Mouse (Mus musculus): ENCODE measurements at regions not wholly inside any gene's neighbourhood (a gene's known extent, or its start where the extent isn't known, plus 50 kb on each side); places are given as distances from the start of the nearest gene placed in this dataset.

DNA sequence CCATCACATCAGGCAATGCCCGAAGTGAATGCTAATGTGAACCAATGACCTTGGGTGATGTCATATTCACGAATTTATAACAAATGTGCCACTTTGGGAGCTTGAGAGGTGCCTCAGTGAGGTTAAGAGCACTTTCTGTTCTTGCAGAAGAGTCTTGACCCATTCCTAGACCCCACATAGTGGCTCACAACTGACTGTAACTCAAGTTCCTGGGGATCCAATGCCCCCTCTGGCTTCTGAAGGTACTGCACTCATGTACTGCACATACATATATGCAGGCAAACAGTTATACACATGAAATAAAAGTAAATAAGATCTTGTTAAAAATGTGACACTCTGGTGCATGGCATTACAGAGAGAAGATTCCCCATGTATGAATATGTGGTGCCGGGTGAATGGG, 443.8 kb upstream of the Gulo start:
- 83% methylated on average over 3 of the region's 3 CpGs for WGBS
- no peaks in the 10 kb centered on the region for H3K9me3 ChIP-seq (ENCODE audit: control insufficient read depth)
- no peak overlapping the region for H3K27ac ChIP-seq (ENCODE audit: low read depth, low read length)
- H3K4me3 ChIP-seq (ENCODE audit: low read depth, low read length): no peak overlapping the region
- no peak for ATAC-seq
- H3K4me2 ChIP-seq (replicated peaks; ENCODE audit: low read depth): no peak overlapping the region
- no peak for TF ChIP-seq CTCF (IDR thresholded peaks at IDR 0.05; ENCODE audit: low read depth)
- no peaks in the 10 kb centered on the region for H3K36me3 ChIP-seq (ENCODE audit: control insufficient read depth, insufficient read depth)
- H3K9ac ChIP-seq (ENCODE audit: low read depth, low read length): no peak overlapping the region
- H3K27me3 ChIP-seq (replicated peaks; ENCODE audit: control insufficient read depth, insufficient read depth, low read length): no peaks in the 10 kb centered on the region
- H3K4me1 ChIP-seq (replicated peaks; ENCODE audit: control insufficient read depth, insufficient read depth, low read length): no peaks in the 10 kb centered on the region

DNA sequence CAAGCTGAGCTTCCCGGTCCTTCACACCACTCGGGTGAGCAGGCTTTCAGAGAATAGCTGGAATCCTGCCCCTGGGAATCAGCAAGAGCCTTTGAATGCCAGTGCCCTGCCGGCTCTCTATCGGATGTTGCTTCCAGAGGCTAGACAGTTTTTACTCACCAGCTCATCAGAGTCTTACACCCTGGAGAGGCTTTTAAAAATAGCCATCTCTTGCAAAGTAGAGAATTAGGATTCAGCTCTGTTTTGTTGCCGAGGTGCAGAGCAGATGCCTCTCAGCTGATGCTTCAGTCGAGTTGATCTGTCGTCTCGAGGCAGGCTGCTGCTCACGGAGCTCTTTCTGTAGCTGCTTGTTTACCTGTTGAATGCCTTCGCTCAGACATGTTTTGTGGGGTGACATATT, 441.3 kb upstream of the Gulo start:
- ATAC-seq: no peak
- no peaks in the 10 kb centered on the region for H3K9me3 ChIP-seq (ENCODE audit: control insufficient read depth)
- no peaks in the 10 kb centered on the region for H3K4me1 ChIP-seq (replicated peaks; ENCODE audit: control insufficient read depth, insufficient read depth, low read length)
- no peaks in the 10 kb centered on the region for H3K27me3 ChIP-seq (replicated peaks; ENCODE audit: control insufficient read depth, insufficient read depth, low read length)
- H3K4me3 ChIP-seq (ENCODE audit: low read depth, low read length): no peak overlapping the region
- H3K9ac ChIP-seq (ENCODE audit: low read depth, low read length): no peak overlapping the region
- no peak for TF ChIP-seq CTCF (IDR thresholded peaks at IDR 0.05; ENCODE audit: low read depth)
- no peaks in the 10 kb centered on the region for H3K36me3 ChIP-seq (ENCODE audit: control insufficient read depth, insufficient read depth)
- H3K4me2 ChIP-seq (replicated peaks; ENCODE audit: low read depth): no peak overlapping the region
- WGBS: 60% methylated on average over 10 of the region's 10 CpGs
- no peak overlapping the region for H3K27ac ChIP-seq (ENCODE audit: low read depth, low read length)

DNA sequence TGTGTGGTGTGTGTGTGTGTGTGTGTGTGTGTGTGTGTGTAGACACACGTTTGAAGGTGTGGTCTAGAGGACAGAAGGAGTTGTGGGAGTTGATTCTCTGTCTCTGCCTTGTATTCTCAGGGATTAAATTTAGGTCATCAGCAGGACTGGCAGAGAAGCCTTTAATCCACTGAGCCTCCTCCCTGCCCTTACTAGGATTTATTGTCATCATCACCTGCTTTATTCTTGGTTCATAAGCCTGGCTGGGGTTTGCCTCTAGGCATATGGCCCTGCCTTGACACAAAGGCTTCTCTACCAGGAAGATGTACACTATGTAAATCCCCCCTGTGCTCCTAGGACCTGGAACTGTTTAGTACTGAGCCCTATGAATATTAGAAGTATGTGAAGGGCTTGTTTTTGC, 433.6 kb upstream of the Gulo start:
- H3K9me3 ChIP-seq (ENCODE audit: control insufficient read depth): no peaks in the 10 kb centered on the region
- no peak for ATAC-seq
- no peak overlapping the region for H3K4me2 ChIP-seq (replicated peaks; ENCODE audit: low read depth)
- TF ChIP-seq CTCF (IDR thresholded peaks at IDR 0.05; ENCODE audit: low read depth): no peak
- H3K4me1 ChIP-seq (replicated peaks; ENCODE audit: control insufficient read depth, insufficient read depth, low read length): no peaks in the 10 kb centered on the region
- no peak overlapping the region for H3K4me3 ChIP-seq (ENCODE audit: low read depth, low read length)
- no peaks in the 10 kb centered on the region for H3K27me3 ChIP-seq (replicated peaks; ENCODE audit: control insufficient read depth, insufficient read depth, low read length)
- no peak overlapping the region for H3K9ac ChIP-seq (ENCODE audit: low read depth, low read length)
- no peaks in the 10 kb centered on the region for H3K36me3 ChIP-seq (ENCODE audit: control insufficient read depth, insufficient read depth)
- no peak overlapping the region for H3K27ac ChIP-seq (ENCODE audit: low read depth, low read length)
- WGBS: 12% methylated on average over 1 of the region's 1 CpGs

DNA sequence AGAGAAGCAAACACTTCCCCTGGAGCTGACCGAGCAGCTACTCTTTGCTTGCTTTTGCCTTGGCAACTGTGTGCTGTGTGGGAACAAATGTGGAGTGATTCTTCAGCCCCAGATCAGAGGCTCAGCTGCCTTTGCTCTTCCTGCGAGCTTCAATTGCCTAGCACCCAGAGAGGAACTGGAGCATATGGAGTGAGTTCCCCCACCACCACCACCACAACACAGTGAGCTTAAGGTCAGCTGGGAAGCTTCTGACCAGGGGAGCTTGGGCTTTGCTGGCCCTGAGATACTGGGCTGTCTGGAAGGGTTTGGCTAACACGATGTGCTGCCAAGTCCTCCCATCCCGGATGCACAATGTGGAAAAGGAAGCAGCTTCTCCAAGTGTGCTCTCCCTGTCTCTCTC, 432.8 kb upstream of the Gulo start:
- Histone ChIP-seq H3K4me2 (replicated peaks; ENCODE audit: low read depth) (no peak overlapping the region), H3K9ac (ENCODE audit: low read depth, low read length) (no peak overlapping the region), H3K36me3 (ENCODE audit: control insufficient read depth, insufficient read depth) (no peaks in the 10 kb centered on the region), H3K9me3 (ENCODE audit: control insufficient read depth) (no peaks in the 10 kb centered on the region), H3K4me1 (replicated peaks; ENCODE audit: control insufficient read depth, insufficient read depth, low read length) (no peaks in the 10 kb centered on the region), H3K27me3 (replicated peaks; ENCODE audit: control insufficient read depth, insufficient read depth, low read length) (no peaks in the 10 kb centered on the region), H3K4me3 (ENCODE audit: low read depth, low read length) (no peak overlapping the region), H3K27ac (ENCODE audit: low read depth, low read length) (no peak overlapping the region)
- ATAC-seq: no peak
- TF ChIP-seq CTCF (IDR thresholded peaks at IDR 0.05; ENCODE audit: low read depth): no peak
- WGBS: 43% methylated on average over 4 of the region's 4 CpGs

DNA sequence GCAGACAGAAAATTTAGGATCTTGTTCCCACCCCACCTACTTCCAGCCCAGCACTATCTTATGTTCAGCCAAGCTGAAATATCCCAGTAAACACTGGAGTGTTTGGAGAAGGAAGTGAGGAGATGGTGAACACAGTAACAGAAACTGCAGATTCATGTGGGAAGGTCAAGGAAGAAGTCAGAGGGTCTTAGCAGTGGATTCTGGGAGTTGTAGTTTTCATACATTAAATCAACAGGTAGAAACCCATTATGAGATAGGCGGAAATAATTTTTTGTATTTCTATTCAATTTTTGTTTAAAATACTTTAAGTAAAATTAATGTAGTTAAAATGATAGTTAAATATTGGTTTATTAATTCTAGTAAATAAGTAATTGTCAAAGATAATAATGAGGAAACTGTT, 429.6 kb upstream of the Gulo start:
- no peak for ATAC-seq
- Histone ChIP-seq H3K9ac (ENCODE audit: low read depth, low read length) (no peak overlapping the region), H3K4me2 (replicated peaks; ENCODE audit: low read depth) (no peak overlapping the region), H3K36me3 (ENCODE audit: control insufficient read depth, insufficient read depth) (no peaks in the 10 kb centered on the region), H3K4me1 (replicated peaks; ENCODE audit: control insufficient read depth, insufficient read depth, low read length) (no peaks in the 10 kb centered on the region), H3K9me3 (ENCODE audit: control insufficient read depth) (no peaks in the 10 kb centered on the region), H3K27ac (ENCODE audit: low read depth, low read length) (no peak overlapping the region), H3K27me3 (replicated peaks; ENCODE audit: control insufficient read depth, insufficient read depth, low read length) (no peaks in the 10 kb centered on the region), H3K4me3 (ENCODE audit: low read depth, low read length) (no peak overlapping the region)
- TF ChIP-seq CTCF (IDR thresholded peaks at IDR 0.05; ENCODE audit: low read depth): no peak
- 89% methylated on average over 1 of the region's 1 CpGs for WGBS

DNA sequence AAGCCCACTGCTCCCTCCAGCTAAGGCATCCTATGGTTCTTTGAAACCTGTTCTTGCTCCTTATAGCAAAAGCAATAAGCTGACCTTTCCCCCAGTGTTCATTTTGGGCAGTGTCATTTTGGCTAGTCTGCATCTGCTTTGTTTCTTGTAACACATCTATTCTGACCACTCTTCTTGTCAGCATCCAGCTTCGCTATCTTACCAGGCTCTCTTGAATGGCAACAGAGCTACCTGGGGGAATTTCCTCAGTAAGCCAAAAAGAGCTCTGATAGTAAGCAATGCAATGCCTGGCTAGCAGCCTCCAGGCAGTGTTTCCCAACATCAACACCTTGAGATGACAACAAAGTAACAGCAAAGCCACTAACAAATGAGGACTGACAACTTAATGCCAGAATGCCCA, 429.0 kb upstream of the Gulo start:
- Histone ChIP-seq H3K4me3 (ENCODE audit: low read depth, low read length) (no peak overlapping the region), H3K9me3 (ENCODE audit: control insufficient read depth) (no peaks in the 10 kb centered on the region), H3K4me1 (replicated peaks; ENCODE audit: control insufficient read depth, insufficient read depth, low read length) (no peaks in the 10 kb centered on the region), H3K36me3 (ENCODE audit: control insufficient read depth, insufficient read depth) (no peaks in the 10 kb centered on the region), H3K4me2 (replicated peaks; ENCODE audit: low read depth) (no peak overlapping the region), H3K27me3 (replicated peaks; ENCODE audit: control insufficient read depth, insufficient read depth, low read length) (no peaks in the 10 kb centered on the region), H3K9ac (ENCODE audit: low read depth, low read length) (no peak overlapping the region), H3K27ac (ENCODE audit: low read depth, low read length) (no peak overlapping the region)
- 83% methylated on average over 1 of the region's 1 CpGs for WGBS
- no peak for ATAC-seq
- no peak for TF ChIP-seq CTCF (IDR thresholded peaks at IDR 0.05; ENCODE audit: low read depth)

DNA sequence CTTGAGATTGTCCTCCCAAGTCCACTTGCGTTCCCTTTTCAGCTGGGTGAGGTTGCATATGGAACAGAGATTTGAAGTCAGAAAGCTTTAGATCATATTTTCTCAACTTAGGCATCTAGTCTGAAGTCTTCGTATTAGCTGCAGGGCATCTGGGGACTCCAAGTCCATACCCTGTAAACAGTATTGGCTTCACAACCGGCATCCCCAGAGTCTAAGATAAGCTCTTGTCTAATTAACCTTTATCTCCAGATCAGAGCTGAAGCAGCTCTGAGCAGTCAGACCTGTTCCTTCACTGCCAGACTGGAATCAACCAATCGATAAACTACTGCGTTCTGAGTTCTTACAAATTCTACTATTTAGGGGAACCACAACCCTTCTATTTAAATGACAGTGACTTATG, 422.6 kb upstream of the Gulo start:
- no peak overlapping the region for H3K4me3 ChIP-seq (ENCODE audit: low read depth, low read length)
- H3K27me3 ChIP-seq (replicated peaks; ENCODE audit: control insufficient read depth, insufficient read depth, low read length): no peaks in the 10 kb centered on the region
- H3K4me1 ChIP-seq (replicated peaks; ENCODE audit: control insufficient read depth, insufficient read depth, low read length): no peaks in the 10 kb centered on the region
- no peak overlapping the region for H3K9ac ChIP-seq (ENCODE audit: low read depth, low read length)
- no peaks in the 10 kb centered on the region for H3K36me3 ChIP-seq (ENCODE audit: control insufficient read depth, insufficient read depth)
- 57% methylated on average over 5 of the region's 5 CpGs for WGBS
- no peaks in the 10 kb centered on the region for H3K9me3 ChIP-seq (ENCODE audit: control insufficient read depth)
- H3K27ac ChIP-seq (ENCODE audit: low read depth, low read length): no peak overlapping the region
- no peak for TF ChIP-seq CTCF (IDR thresholded peaks at IDR 0.05; ENCODE audit: low read depth)
- H3K4me2 ChIP-seq (replicated peaks; ENCODE audit: low read depth): no peak overlapping the region
- no peak for ATAC-seq
